Comparison of ENCODE assay signal across 11 mouse cellular contexts in the genomic region with DNA sequence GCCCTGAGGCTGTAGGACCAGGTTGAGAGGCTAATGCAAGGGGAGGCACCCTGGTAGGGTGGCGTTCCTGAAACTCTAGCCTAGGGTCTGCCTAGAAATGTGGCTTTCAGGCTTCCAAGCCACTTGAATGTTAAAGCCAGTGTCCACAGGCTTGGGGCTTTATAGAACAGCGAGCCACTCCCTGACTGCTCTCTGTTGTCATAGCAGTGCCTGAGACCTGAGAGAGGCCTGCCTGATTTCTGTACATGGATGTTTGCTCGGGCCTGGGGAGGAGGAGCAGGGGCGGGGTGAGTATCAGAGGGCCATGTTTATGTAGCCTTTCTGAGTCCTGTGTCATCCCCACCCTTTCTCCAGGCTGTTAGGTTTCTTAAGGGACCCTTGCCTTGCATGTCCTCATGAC.
"Had no signal": no experiment of that assay in that cellular context is flagged by ENCODE, and none has a peak within 500 bp of the region (broad histone marks: within the 10 kb centered on the region; RNA-seq: fewer than 3 reads in every experiment).

No protein-coding gene starts in this region.

- H3K27ac ChIP-seq: limb, embryonic 15.5 days; liver, embryonic 13.5 days; midbrain, embryonic 13.5 days; neural tube, embryonic 15.5 days had no signal

- H3K9me3 ChIP-seq: limb, embryonic 15.5 days; liver, embryonic 13.5 days; midbrain, embryonic 13.5 days; neural tube, embryonic 15.5 days had no signal

- H3K4me3 ChIP-seq: limb, embryonic 15.5 days; liver, embryonic 13.5 days; midbrain, embryonic 13.5 days; neural tube, embryonic 15.5 days had no signal

- ATAC-seq: midbrain, embryonic 13.5 days had no signal

- H3K27me3 ChIP-seq: limb, embryonic 15.5 days; liver, embryonic 13.5 days; midbrain, embryonic 13.5 days; neural tube, embryonic 15.5 days had no signal

- H3K9ac ChIP-seq: limb, embryonic 15.5 days; liver, embryonic 13.5 days; midbrain, embryonic 13.5 days; neural tube, embryonic 15.5 days had no signal

- H3K36me3 ChIP-seq: limb, embryonic 15.5 days; liver, embryonic 13.5 days; midbrain, embryonic 13.5 days; neural tube, embryonic 15.5 days had no signal

- DNase-seq: kidney, adult 8-10 months; kidney, postnatal 25 days; layer of hippocampus, postnatal 36 days; liver, embryonic 13.5 days; lung, adult 18-20 months; lung, postnatal 36 days; right cerebral cortex, adult 18-20 months; thymus, postnatal 36 days had no signal

- H3K4me2 ChIP-seq: limb, embryonic 15.5 days; liver, embryonic 13.5 days; midbrain, embryonic 13.5 days; neural tube, embryonic 15.5 days had no signal
